Comparison of ENCODE assay signal across 9 mouse cellular contexts in the genomic region with DNA sequence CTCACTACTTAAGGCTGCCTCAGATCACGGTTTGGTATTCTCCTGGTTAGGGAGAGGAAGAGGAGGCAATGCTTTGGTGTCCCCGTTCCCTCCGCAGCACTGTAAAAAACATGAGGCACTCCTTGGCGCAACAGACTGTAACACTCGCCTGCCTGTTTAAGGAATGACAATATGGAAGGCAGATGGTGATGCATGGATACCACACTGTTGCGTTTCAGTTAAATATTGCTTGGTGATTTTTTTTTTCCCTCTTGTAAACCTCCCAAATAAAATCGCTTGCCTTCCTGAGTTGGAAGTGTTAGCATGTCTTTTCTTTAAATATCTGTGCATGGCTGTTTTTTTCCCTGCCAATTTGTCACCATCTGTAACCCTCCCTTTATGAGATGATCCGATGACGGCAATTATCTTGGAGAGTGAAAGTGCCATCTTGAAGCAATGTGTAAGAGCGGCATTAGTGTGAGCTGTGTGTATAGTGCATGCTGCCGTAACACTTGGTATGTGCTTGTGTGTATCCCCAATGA. TPM values are rescaled to one million over a fixed set of nuclear protein-coding genes. Genes with fewer than 3 reads are reported as not detected.
DNase-seq lines count a peak whose midpoint lies in the region; ATAC-seq and TF ChIP-seq lines count a peak whose summit lies in the region.
"Had no signal": no experiment of that assay in that cellular context is flagged by ENCODE, and none has a peak within 500 bp of the region (broad histone marks: within the 10 kb centered on the region; RNA-seq: fewer than 3 reads in every experiment).

No protein-coding gene starts in this region.

- H3K27me3 ChIP-seq in hindbrain, embryonic 11.5 days (ENCODE audit: control insufficient read depth, insufficient read depth, low read length) = no peaks in the 10 kb centered on the region
- peaks cover 29% of the 10 kb centered on the region for H3K27me3 ChIP-seq in hindbrain, embryonic 10.5 days (ENCODE audit: insufficient read depth, poor library complexity, severe bottlenecking)
- no peaks in the 10 kb centered on the region for H3K27me3 ChIP-seq in hindbrain, postnatal 0 days (ENCODE audit: insufficient read depth, low read length)
- no peaks in the 10 kb centered on the region for H3K27me3 ChIP-seq in midbrain, embryonic 16.5 days (ENCODE audit: control insufficient read depth, insufficient read depth, low read depth, low read length)
- H3K27me3 ChIP-seq in liver, postnatal 0 days (ENCODE audit: insufficient read depth, low read length) = peaks cover 28% of the 10 kb centered on the region

- H3K27ac ChIP-seq in hindbrain, embryonic 11.5 days (ENCODE audit: low read depth, low read length) = no peak overlapping the region
- no peak overlapping the region for H3K27ac ChIP-seq in hindbrain, embryonic 10.5 days
- H3K27ac ChIP-seq in hindbrain, postnatal 0 days = no peak overlapping the region; the same call in 1 of the 2 replicates
- no peak overlapping the region for H3K27ac ChIP-seq in midbrain, embryonic 16.5 days (ENCODE audit: low read length)
- no peak overlapping the region for H3K27ac ChIP-seq in liver, postnatal 0 days (ENCODE audit: low read depth)

- H3K4me3 ChIP-seq in hindbrain, embryonic 11.5 days (ENCODE audit: low read depth, low read length) = no peak overlapping the region
- no peak overlapping the region for H3K4me3 ChIP-seq in hindbrain, embryonic 10.5 days
- H3K4me3 ChIP-seq in hindbrain, postnatal 0 days (ENCODE audit: low read length) = peak overlapping the region; percentile 61; the same call in 1 of the 2 replicates
- H3K4me3 ChIP-seq in midbrain, embryonic 16.5 days (ENCODE audit: low read depth, low read length) = peak overlapping the region; percentile 67; the same call in 1 of the 2 replicates
- no peak overlapping the region for H3K4me3 ChIP-seq in liver, postnatal 0 days (ENCODE audit: low read depth, low read length)

- DNase-seq in hindbrain, embryonic 11.5 days (ENCODE audit: low spot score) = peak; percentile 3
- DNase-seq in hindbrain, embryonic 10.5 days (ENCODE audit: low spot score) = no peak
- peak; percentile 79 for DNase-seq in brain, embryonic 14.5 days (ENCODE audit: low read depth)
- no peak for DNase-seq in hindbrain, postnatal 0 days (ENCODE audit: low spot score)
- DNase-seq in B cell, adult 2 months = no peak
- no peak for DNase-seq in ovary, postnatal 10 days (ENCODE audit: low spot score)
- no peak for DNase-seq in liver, postnatal 0 days

- no peaks in the 10 kb centered on the region for H3K9me3 ChIP-seq in hindbrain, embryonic 11.5 days (ENCODE audit: control insufficient read depth, low read length)
- no peaks in the 10 kb centered on the region for H3K9me3 ChIP-seq in hindbrain, embryonic 10.5 days
- H3K9me3 ChIP-seq in hindbrain, postnatal 0 days (ENCODE audit: low read length) = no peaks in the 10 kb centered on the region
- no peaks in the 10 kb centered on the region for H3K9me3 ChIP-seq in midbrain, embryonic 16.5 days (replicated peaks; ENCODE audit: control insufficient read depth, low read length, poor library complexity, severe bottlenecking)
- H3K9me3 ChIP-seq in liver, postnatal 0 days (ENCODE audit: low read length) = no peaks in the 10 kb centered on the region

- no peak for TF ChIP-seq POLR2A in brain, embryonic 14.5 days (IDR thresholded peaks at IDR 0.05; ENCODE audit: borderline replicate concordance, extremely low read depth, insufficient read depth, insufficient read length, poor library complexity, severe bottlenecking)

- TF ChIP-seq EP300 in liver, postnatal 0 days (IDR thresholded peaks at IDR 0.05; ENCODE audit: low read depth) = no peak

- 0 out of 2 replicates have a peak, but pooled peaks cover 2% of the 10 kb centered on the region for H3K4me1 ChIP-seq in hindbrain, embryonic 11.5 days (replicated peaks; ENCODE audit: control insufficient read depth, insufficient read depth, low read length)
- H3K4me1 ChIP-seq in hindbrain, embryonic 10.5 days (replicated peaks) = peaks cover 17% of the 10 kb centered on the region
- H3K4me1 ChIP-seq in hindbrain, postnatal 0 days (ENCODE audit: insufficient read depth, low read length) = peaks cover 6% of the 10 kb centered on the region; the same call in 1 of the 2 replicates
- peaks cover 3% of the 10 kb centered on the region; the same call in 1 of the 2 replicates for H3K4me1 ChIP-seq in midbrain, embryonic 16.5 days (ENCODE audit: control insufficient read depth, insufficient read depth, low read length)
- peaks cover 4% of the 10 kb centered on the region; the same call in 1 of the 2 replicates for H3K4me1 ChIP-seq in liver, postnatal 0 days (ENCODE audit: insufficient read depth)

- no peak for TF ChIP-seq CTCF in brain, embryonic 14.5 days (IDR thresholded peaks at IDR 0.05; ENCODE audit: borderline replicate concordance, extremely low read depth, insufficient read depth, insufficient read length)
- TF ChIP-seq CTCF in hindbrain, postnatal 0 days (IDR thresholded peaks at IDR 0.05; ENCODE audit: low read depth) = no peak
- no peak for TF ChIP-seq CTCF in liver, postnatal 0 days (IDR thresholded peaks at IDR 0.05; ENCODE audit: low read depth)

- WGBS in hindbrain, embryonic 11.5 days = 60% methylated on average over 11 of the region's 11 CpGs
- 62% methylated on average over 11 of the region's 11 CpGs for WGBS in hindbrain, embryonic 10.5 days
- 46% methylated on average over 11 of the region's 11 CpGs for WGBS in hindbrain, postnatal 0 days
- WGBS in midbrain, embryonic 16.5 days = 54% methylated on average over 11 of the region's 11 CpGs
- WGBS in liver, postnatal 0 days (ENCODE audit: insufficient replicate concordance) = 66% methylated on average over 11 of the region's 11 CpGs

- no peak overlapping the region for H3K9ac ChIP-seq in hindbrain, embryonic 11.5 days (ENCODE audit: low read depth, low read length)
- H3K9ac ChIP-seq in hindbrain, postnatal 0 days (replicated peaks; ENCODE audit: low read length) = peak overlapping the region; percentile 74; the same call in 1 of the 2 replicates
- H3K9ac ChIP-seq in midbrain, embryonic 16.5 days (ENCODE audit: low read depth, low read length) = no peak overlapping the region
- H3K9ac ChIP-seq in liver, postnatal 0 days (replicated peaks) = no peak overlapping the region

- peak overlapping the region; percentile 96; the same call in 1 of the 2 replicates for H3K4me2 ChIP-seq in hindbrain, embryonic 11.5 days (replicated peaks; ENCODE audit: low read depth, low read length)
- H3K4me2 ChIP-seq in hindbrain, postnatal 0 days (ENCODE audit: low read depth, low read length) = peak overlapping the region; percentile 79
- peak overlapping the region; percentile 88 for H3K4me2 ChIP-seq in midbrain, embryonic 16.5 days (ENCODE audit: low read length)
- no peak overlapping the region for H3K4me2 ChIP-seq in liver, postnatal 0 days (ENCODE audit: low read depth, low read length)

- no peak for ATAC-seq in hindbrain, embryonic 11.5 days (ENCODE audit: low FRiP score)
- ATAC-seq in hindbrain, postnatal 0 days = no peak
- ATAC-seq in midbrain, embryonic 16.5 days = peak; percentile 30; the same call in 1 of the 2 replicates
- no peak for ATAC-seq in liver, postnatal 0 days

- no peaks in the 10 kb centered on the region for H3K36me3 ChIP-seq in hindbrain, embryonic 11.5 days (ENCODE audit: control insufficient read depth, insufficient read depth, low read length)
- no peaks in the 10 kb centered on the region for H3K36me3 ChIP-seq in hindbrain, embryonic 10.5 days
- H3K36me3 ChIP-seq in hindbrain, postnatal 0 days (ENCODE audit: insufficient read depth, low read length) = no peaks in the 10 kb centered on the region; the same call in 1 of the 2 replicates
- no peaks in the 10 kb centered on the region for H3K36me3 ChIP-seq in midbrain, embryonic 16.5 days (ENCODE audit: control insufficient read depth, insufficient read depth, low read length)
- no peaks in the 10 kb centered on the region for H3K36me3 ChIP-seq in liver, postnatal 0 days (replicated peaks; ENCODE audit: insufficient read depth, low read length)

RNA-seq across cellular contexts. Expression of a gene that starts 0.7 kb away (rescaled TPM):
- 3.1 and 3.5 TPM in 2 replicates for polyA plus RNA-seq in hindbrain, embryonic 11.5 days (2014; fragmentation: Nextera tagmentation; extraction: Ambion mirVana)
- polyA plus RNA-seq in hindbrain, embryonic 10.5 days (2016; fragmentation: Nextera tagmentation; extraction: Ambion mirVana) = 4.2 TPM in 2 replicates
- polyA plus RNA-seq in brain, embryonic 14.5 days (2012; rRNA removed) = 27.3 and 27.7 TPM in 2 replicates
- total RNA-seq in hindbrain, postnatal 0 days (2014; rRNA removed) = 14.7 and 24.6 TPM in 2 replicates
- 16.0 and 16.6 TPM in 2 replicates for polyA plus RNA-seq in hindbrain, postnatal 0 days (2015; fragmentation: Nextera tagmentation; extraction: Ambion mirVana)
- polyA plus RNA-seq in midbrain, embryonic 16.5 days (2015; fragmentation: Nextera tagmentation; extraction: Ambion mirVana) = 23.2 and 23.6 TPM in 2 replicates
- polyA plus RNA-seq in liver, postnatal 0 days (2015; fragmentation: Nextera tagmentation; extraction: Ambion mirVana) = 0.14 TPM in 1 of 2 replicates, not detected in the other

RNA-seq across cellular contexts. Expression of a gene that starts 7.8 kb away (rescaled TPM):
- 6.0 and 6.2 TPM in 2 replicates for polyA plus RNA-seq in hindbrain, embryonic 11.5 days (2014; fragmentation: Nextera tagmentation; extraction: Ambion mirVana)
- 2.6 and 4.2 TPM in 2 replicates for polyA plus RNA-seq in hindbrain, embryonic 10.5 days (2016; fragmentation: Nextera tagmentation; extraction: Ambion mirVana)
- 82.1 and 103 TPM in 2 replicates for polyA plus RNA-seq in brain, embryonic 14.5 days (2012; rRNA removed)
- total RNA-seq in hindbrain, postnatal 0 days (2014; rRNA removed) = 70.2 and 82.9 TPM in 2 replicates
- 84.7 and 85.7 TPM in 2 replicates for polyA plus RNA-seq in hindbrain, postnatal 0 days (2015; fragmentation: Nextera tagmentation; extraction: Ambion mirVana)
- polyA plus RNA-seq in midbrain, embryonic 16.5 days (2015; fragmentation: Nextera tagmentation; extraction: Ambion mirVana) = 34.5 and 40.1 TPM in 2 replicates
- polyA plus RNA-seq in liver, postnatal 0 days (2015; fragmentation: Nextera tagmentation; extraction: Ambion mirVana) = 0.11 and 0.13 TPM in 2 replicates

RNA-seq across cellular contexts. Expression of a gene that starts 17.4 kb away (rescaled TPM):
- polyA plus RNA-seq in hindbrain, embryonic 11.5 days (2014; fragmentation: Nextera tagmentation; extraction: Ambion mirVana) = 54.1 and 54.5 TPM in 2 replicates
- 59.2 and 61.3 TPM in 2 replicates for polyA plus RNA-seq in hindbrain, embryonic 10.5 days (2016; fragmentation: Nextera tagmentation; extraction: Ambion mirVana)
- polyA plus RNA-seq in brain, embryonic 14.5 days (2012; rRNA removed) = 30.5 and 31.6 TPM in 2 replicates
- total RNA-seq in hindbrain, postnatal 0 days (2014; rRNA removed) = 34.8 and 38.9 TPM in 2 replicates
- 35.5 and 36.5 TPM in 2 replicates for polyA plus RNA-seq in hindbrain, postnatal 0 days (2015; fragmentation: Nextera tagmentation; extraction: Ambion mirVana)
- 39.6 and 41.6 TPM in 2 replicates for polyA plus RNA-seq in midbrain, embryonic 16.5 days (2015; fragmentation: Nextera tagmentation; extraction: Ambion mirVana)
- 18.6 and 19.0 TPM in 2 replicates for polyA plus RNA-seq in liver, postnatal 0 days (2015; fragmentation: Nextera tagmentation; extraction: Ambion mirVana)

RNA-seq across cellular contexts. Expression of a gene that starts 17.5 kb away (rescaled TPM):
- not detected in 2 replicates for polyA plus RNA-seq in hindbrain, embryonic 11.5 days (2014; fragmentation: Nextera tagmentation; extraction: Ambion mirVana)
- 0.18 TPM in 1 of 2 replicates, not detected in the other for polyA plus RNA-seq in hindbrain, embryonic 10.5 days (2016; fragmentation: Nextera tagmentation; extraction: Ambion mirVana)
- polyA plus RNA-seq in brain, embryonic 14.5 days (2012; rRNA removed) = not detected in 2 replicates
- total RNA-seq in hindbrain, postnatal 0 days (2014; rRNA removed) = 0.54 TPM in 1 of 2 replicates, not detected in the other
- polyA plus RNA-seq in hindbrain, postnatal 0 days (2015; fragmentation: Nextera tagmentation; extraction: Ambion mirVana) = not detected in 2 replicates
- polyA plus RNA-seq in midbrain, embryonic 16.5 days (2015; fragmentation: Nextera tagmentation; extraction: Ambion mirVana) = not detected in 2 replicates
- polyA plus RNA-seq in liver, postnatal 0 days (2015; fragmentation: Nextera tagmentation; extraction: Ambion mirVana) = not detected in 2 replicates
- total RNA-seq: adrenal gland, adult 2 months had no signal
- polyA plus RNA-seq: adrenal gland, adult 2 months had no signal

RNA-seq across cellular contexts. Expression of a gene that starts 17.5 kb away (rescaled TPM):
- polyA plus RNA-seq in hindbrain, embryonic 11.5 days (2014; fragmentation: Nextera tagmentation; extraction: Ambion mirVana) = 26.9 and 32.5 TPM in 2 replicates
- 33.4 and 38.8 TPM in 2 replicates for polyA plus RNA-seq in hindbrain, embryonic 10.5 days (2016; fragmentation: Nextera tagmentation; extraction: Ambion mirVana)
- polyA plus RNA-seq in brain, embryonic 14.5 days (2012; rRNA removed) = 9.2 and 16.4 TPM in 2 replicates
- total RNA-seq in hindbrain, postnatal 0 days (2014; rRNA removed) = 6.0 and 6.4 TPM in 2 replicates
- polyA plus RNA-seq in hindbrain, postnatal 0 days (2015; fragmentation: Nextera tagmentation; extraction: Ambion mirVana) = 5.6 and 6.5 TPM in 2 replicates
- polyA plus RNA-seq in midbrain, embryonic 16.5 days (2015; fragmentation: Nextera tagmentation; extraction: Ambion mirVana) = 7.8 and 7.9 TPM in 2 replicates
- polyA plus RNA-seq in liver, postnatal 0 days (2015; fragmentation: Nextera tagmentation; extraction: Ambion mirVana) = 20.4 and 23.3 TPM in 2 replicates

Comparison
In these comparisons a context has a peak if more than half of its experiments do, and no peak if none do; other contexts are left out.
1. DNase-seq: peak in hindbrain, embryonic 11.5 days (single experiment) and brain, embryonic 14.5 days (single experiment); none in hindbrain, embryonic 10.5 days (single experiment), hindbrain, postnatal 0 days (single experiment), B cell, adult 2 months (0 of 2), ovary, postnatal 10 days (single experiment) and liver, postnatal 0 days (single experiment).
2. H3K4me3 ChIP-seq: peak in hindbrain, postnatal 0 days (single experiment) and midbrain, embryonic 16.5 days (single experiment); none in hindbrain, embryonic 11.5 days (single experiment), hindbrain, embryonic 10.5 days (single experiment) and liver, postnatal 0 days (single experiment).